ENCODE assay signal across 16 mouse cellular contexts in the genomic region with DNA sequence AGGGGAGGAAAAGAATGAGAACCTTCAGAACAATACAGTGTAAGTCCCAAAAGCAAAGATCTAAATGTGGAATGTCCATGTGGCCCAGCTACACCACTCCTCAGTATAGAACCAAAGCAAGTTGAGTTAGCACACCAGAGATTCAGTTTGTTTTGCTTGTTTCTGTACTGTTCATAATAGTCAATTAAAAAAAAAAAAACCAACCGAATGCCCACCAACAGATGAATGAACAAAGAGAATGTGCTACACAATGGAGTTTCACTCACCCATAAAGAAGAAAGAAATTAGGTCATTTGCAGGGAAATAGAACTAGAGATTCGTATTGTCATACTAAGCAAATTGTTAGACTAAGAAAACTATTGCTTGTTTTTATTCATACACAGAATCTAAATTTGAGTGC.
"Had no signal": no experiment of that assay in that cellular context is flagged by ENCODE, and none has a peak within 500 bp of the region (broad histone marks: within the 10 kb centered on the region; RNA-seq: fewer than 3 reads in every experiment).

No protein-coding gene starts in this region.

- H3K36me3 ChIP-seq: neural tube, embryonic 12.5 days; neural tube, embryonic 13.5 days; neural tube, embryonic 15.5 days; stomach, embryonic 15.5 days had no signal

- H3K4me1 ChIP-seq: neural tube, embryonic 12.5 days; neural tube, embryonic 13.5 days; neural tube, embryonic 15.5 days; stomach, embryonic 15.5 days had no signal

- DNase-seq: right cerebral cortex, adult 18-20 months; right cerebral cortex, postnatal 14 days; right cerebral cortex, postnatal 25 days; right cerebral cortex, postnatal 4 days; spleen, adult 18-20 months; thymus, adult 18-20 months; thymus, adult 2 months; thymus, postnatal 14 days; thymus, postnatal 25 days; thymus, postnatal 36 days; thymus, postnatal 4 days had no signal

- H3K27ac ChIP-seq: neural tube, embryonic 12.5 days; neural tube, embryonic 13.5 days; neural tube, embryonic 15.5 days; stomach, embryonic 15.5 days; stomach, postnatal 0 days had no signal

- H3K27me3 ChIP-seq: neural tube, embryonic 12.5 days; neural tube, embryonic 13.5 days; neural tube, embryonic 15.5 days; stomach, embryonic 15.5 days had no signal

- H3K4me3 ChIP-seq: neural tube, embryonic 12.5 days; neural tube, embryonic 13.5 days; neural tube, embryonic 15.5 days; stomach, embryonic 15.5 days had no signal
